Mouse (Mus musculus) neural tube, embryonic 14.5 days (tissue): ENCODE measurements at regions not wholly inside any gene's neighbourhood (a gene's known extent, or its start where the extent isn't known, plus 50 kb on each side); places are given as distances from the start of the nearest gene placed in this dataset.
A peak's percentile ranks its signal among the peaks of the same experiment; 100 is the strongest.

Source experiments
- ATAC-seq: fragments of 200-750 bp; cut with Nextera tagmentation; 2 replicates; pipeline ENCODE4 v1.8.0; 2017; ENCODE audit warnings: low read depth, mild to moderate bottlenecking, moderate TSS enrichment, moderate library complexity
- H3K27ac ChIP-seq: fragments of 300-500 bp; sonication (generic); 2 replicates; pipeline ENCODE4 v1.5.1; 2014; ENCODE audit warnings: low read depth, mild to moderate bottlenecking, control low read depth, low read length, moderate library complexity, mixed read lengths
- H3K27me3 ChIP-seq: fragments of 300-500 bp; sonication (generic); 2 replicates; pipeline ENCODE4 v1.6.1; 2014; ENCODE audit warnings: low read length; ENCODE audit not compliant: control insufficient read depth, insufficient read depth
- H3K36me3 ChIP-seq: fragments of 300-500 bp; sonication (generic); 2 replicates; pipeline ENCODE4 v1.6.1; 2014; ENCODE audit warnings: low read length, mixed read lengths; ENCODE audit not compliant: control insufficient read depth, insufficient read depth
- H3K4me1 ChIP-seq: fragments of 300-500 bp; sonication (generic); 2 replicates; pipeline ENCODE4 v1.6.1; 2014; ENCODE audit warnings: low read length; ENCODE audit not compliant: control insufficient read depth, insufficient read depth
- H3K4me2 ChIP-seq: fragments of 300-500 bp; sonication (generic); 2 replicates; pipeline ENCODE4 v1.6.1; 2014; ENCODE audit warnings: mild to moderate bottlenecking, low read depth, low read length, control low read depth
- H3K4me3 ChIP-seq: fragments of 300-500 bp; sonication (generic); 2 replicates; pipeline ENCODE4 v1.5.1; 2014; ENCODE audit warnings: low read depth, low read length, control low read depth, mixed read lengths
- H3K9ac ChIP-seq: fragments of 300-500 bp; sonication (generic); replicated peaks from 2 replicates; pipeline ENCODE4 v1.6.1; 2014; ENCODE audit warnings: low read depth, mild to moderate bottlenecking, control low read depth, low read length, mixed read lengths
- H3K9me3 ChIP-seq: fragments of 300-500 bp; sonication (generic); 2 replicates; pipeline ENCODE4 v1.6.1; 2016; ENCODE audit warnings: low read length; ENCODE audit not compliant: control insufficient read depth
- WGBS: fragments of 180-500 bp; shearing (Covaris S2); extraction: QIAGEN DNeasy Blood & Tissue Kit; methylation state at CpG from one replicate; pipeline ENCODE4 v1.1.7; 2014; 5-methylcytosine and 5-hydroxymethylcytosine counted together

- Histone ChIP-seq H3K4me3 (no peak overlapping the region), H3K4me2 (no peak overlapping the region), H3K4me1 (no peaks in the 10 kb centered on the region), H3K27me3 (no peaks in the 10 kb centered on the region), H3K36me3 (no peaks in the 10 kb centered on the region), H3K27ac (no peak overlapping the region), H3K9ac (no peak overlapping the region), H3K9me3 (no peaks in the 10 kb centered on the region)
- ATAC-seq = peak; percentile 58; the same call in 1 of the 2 replicates
- WGBS = 56% methylated on average over 1 of the region's 1 CpGs
Observed at GRCm38 (mm10) chr8:97131285-97132017, 1243.1 kb upstream of the Got2 start.

GRCm38 (mm10) chr8:97130827-97131226 is 1242.5 kb upstream of the Got2 start:
- Histone ChIP-seq H3K4me1 (no peaks in the 10 kb centered on the region), H3K9me3 (no peaks in the 10 kb centered on the region), H3K4me3 (no peak overlapping the region), H3K27me3 (no peaks in the 10 kb centered on the region), H3K27ac (no peak overlapping the region), H3K9ac (no peak overlapping the region), H3K4me2 (no peak overlapping the region), H3K36me3 (no peaks in the 10 kb centered on the region)
- WGBS = 59% methylated on average over 2 of the region's 2 CpGs
- ATAC-seq = no peak

DNA sequence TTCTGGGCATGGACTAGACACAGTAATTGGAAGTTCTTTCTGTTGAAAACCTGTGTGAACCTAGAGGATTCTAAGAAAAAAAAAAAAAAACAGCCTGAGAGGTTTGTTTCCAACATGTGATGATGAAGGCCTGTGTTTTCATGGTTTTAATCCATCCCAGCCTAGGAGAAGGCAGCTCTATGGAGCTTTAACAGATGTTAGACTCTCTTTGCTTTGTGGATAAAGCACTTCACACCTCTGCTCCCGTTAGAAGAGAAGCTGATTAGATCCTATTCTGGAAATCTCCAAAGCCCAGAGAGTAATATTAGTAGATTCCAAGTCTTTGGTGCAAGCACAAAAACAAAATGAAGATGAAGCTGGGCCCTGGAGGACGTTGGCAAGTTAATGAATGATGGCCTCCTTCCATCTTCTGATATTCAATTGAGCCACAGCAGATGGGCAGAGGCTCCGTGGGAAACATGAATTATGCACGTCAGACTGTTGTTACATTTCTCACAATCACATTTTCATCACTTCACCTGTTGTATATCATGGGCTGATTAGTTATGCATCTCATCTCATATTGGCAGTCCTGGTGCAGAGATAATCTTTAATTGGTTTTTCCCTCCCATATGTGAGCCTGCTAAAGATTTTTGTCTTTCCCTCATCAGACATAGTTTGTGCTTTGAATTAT is 1220.5 kb upstream of the Got2 start:
- 43% methylated on average over 4 of the region's 4 CpGs for WGBS
- H3K9ac ChIP-seq = no peak overlapping the region

More for the DNA sequence above, 1220.5 kb upstream of the Got2 start:
- Histone ChIP-seq H3K36me3 (no peaks in the 10 kb centered on the region), H3K4me1 (no peaks in the 10 kb centered on the region), H3K4me2 (no peak overlapping the region), H3K27me3 (no peaks in the 10 kb centered on the region), H3K27ac (no peak overlapping the region), H3K9me3 (no peaks in the 10 kb centered on the region), H3K4me3 (no peak overlapping the region)
- no peak for ATAC-seq
